Mouse (Mus musculus): ENCODE data around the gene Slc34a3. TPM values are rescaled to one million over a fixed set of nuclear protein-coding genes. Genes with fewer than 3 reads are reported as not detected.

Slc34a3 gene
- polyA plus RNA-seq, 1 experiment from 2014 or later: not detected

- no peak within 1 kb of the TSS for H3K4me2 ChIP-seq
- peaks cover 15% of the 10 kb centered on the region for H3K4me1 ChIP-seq (replicated peaks)
- H3K9me3 ChIP-seq (replicated peaks): no peaks in the 10 kb centered on the region
- H3K36me3 ChIP-seq: peaks cover 58% of the 10 kb centered on the region
- no peak within 1 kb of the TSS for H3K9ac ChIP-seq
- no peak within 1 kb of the TSS for H3K4me3 ChIP-seq (replicated peaks)
- H3K27me3 ChIP-seq: peaks cover 30% of the 10 kb centered on the region
- DNase-seq (no peak), ATAC-seq (ENCODE audit: low read depth) (no peak)
- WGBS (ENCODE audit: insufficient replicate concordance): 83% methylated on average over 10 of the region's 10 CpGs
- no peak within 1 kb of the TSS for H3K27ac ChIP-seq
Measured at GRCm38 (mm10) chr2:25246183-25247072, 12.3 kb upstream of the Slc34a3 start, which contains the start of gene AL732309.1. TSS of gene AL732309.1 (minus strand) at chr2:25246863.

- ATAC-seq (ENCODE audit: low read depth) (no peak), DNase-seq (no peak)
- peaks cover 37% of the 10 kb centered on the region for H3K27me3 ChIP-seq
- no peaks in the 10 kb centered on the region for H3K9me3 ChIP-seq (replicated peaks)
- H3K36me3 ChIP-seq: peaks cover 35% of the 10 kb centered on the region
- no peak overlapping the region for H3K27ac ChIP-seq
- WGBS (ENCODE audit: insufficient replicate concordance): 80% methylated on average over 4 of the region's 4 CpGs
- H3K9ac ChIP-seq: no peak overlapping the region
- no peak overlapping the region for H3K4me2 ChIP-seq
- H3K4me3 ChIP-seq (replicated peaks): no peak overlapping the region
- peaks cover 28% of the 10 kb centered on the region for H3K4me1 ChIP-seq (replicated peaks)
Measured at GRCm38 (mm10) chr2:25244144-25244543, 10.0 kb upstream of the Slc34a3 start.

GRCm38 (mm10) chr2:25243342-25243741 lies 9.2 kb upstream of the Slc34a3 start:
- no peaks in the 10 kb centered on the region for H3K9me3 ChIP-seq (replicated peaks)
- 69% methylated on average over 8 of the region's 8 CpGs for WGBS (ENCODE audit: insufficient replicate concordance)
- H3K36me3 ChIP-seq: peaks cover 27% of the 10 kb centered on the region
- H3K27me3 ChIP-seq: peaks cover 37% of the 10 kb centered on the region
- no peak overlapping the region for H3K4me3 ChIP-seq (replicated peaks)
- no peak overlapping the region for H3K27ac ChIP-seq
- DNase-seq: no peak
- no peak overlapping the region for H3K9ac ChIP-seq
- peaks cover 28% of the 10 kb centered on the region for H3K4me1 ChIP-seq (replicated peaks)
- ATAC-seq (ENCODE audit: low read depth): no peak
- H3K4me2 ChIP-seq: no peak overlapping the region

- WGBS (ENCODE audit: insufficient replicate concordance): under 1% methylated on average over 57 of the region's 59 CpGs
- Histone ChIP-seq H3K4me2 (peak within 1 kb of the TSS; percentile 84), H3K9ac (peak within 1 kb of the TSS; percentile 65), H3K27me3 (peaks cover 37% of the 10 kb centered on the region), H3K9me3 (replicated peaks) (no peaks in the 10 kb centered on the region), H3K36me3 (peaks cover 14% of the 10 kb centered on the region), H3K4me1 (replicated peaks) (peaks cover 28% of the 10 kb centered on the region), H3K27ac (no peak within 1 kb of the TSS), H3K4me3 (replicated peaks) (peak within 1 kb of the TSS; percentile 57)
- ATAC-seq (ENCODE audit: low read depth) (no peak), DNase-seq (no peak)
Measured at GRCm38 (mm10) chr2:25242101-25242506, 7.9 kb upstream of the Slc34a3 start, which contains the start of the genes Rnf208 and Cysrt1. TSS of gene Rnf208 (plus strand) at chr2:25242255. TSS of gene Cysrt1 (minus strand) at chr2:25242452.

GRCm38 (mm10) chr2:25241438-25241775 lies 7.2 kb upstream of the Slc34a3 start:
- Histone ChIP-seq H3K4me3 (replicated peaks) (peak overlapping the region; percentile 57), H3K4me1 (replicated peaks) (peaks cover 32% of the 10 kb centered on the region), H3K27ac (no peak overlapping the region), H3K4me2 (peak overlapping the region; percentile 84), H3K36me3 (peaks cover 8% of the 10 kb centered on the region), H3K9ac (peak overlapping the region; percentile 65; the same call in 1 of the 2 replicates), H3K9me3 (replicated peaks) (no peaks in the 10 kb centered on the region), H3K27me3 (peaks cover 37% of the 10 kb centered on the region)
- WGBS (ENCODE audit: insufficient replicate concordance): 12% methylated on average over 6 of the region's 6 CpGs
- ATAC-seq (ENCODE audit: low read depth): peak; percentile 22
- no peak for DNase-seq

GRCm38 (mm10) chr2:25240723-25241437 lies 6.7 kb upstream of the Slc34a3 start:
- DNase-seq: peak; percentile 60
- 2% methylated on average over 29 of the region's 29 CpGs for WGBS (ENCODE audit: insufficient replicate concordance)
- Histone ChIP-seq H3K4me3 (replicated peaks) (peak overlapping the region; percentile 57), H3K27me3 (peaks cover 41% of the 10 kb centered on the region), H3K36me3 (peaks cover 3% of the 10 kb centered on the region), H3K9me3 (replicated peaks) (no peaks in the 10 kb centered on the region), H3K9ac (peak overlapping the region; percentile 57), H3K27ac (no peak overlapping the region), H3K4me2 (peak overlapping the region; percentile 84), H3K4me1 (replicated peaks) (peaks cover 37% of the 10 kb centered on the region)
- ATAC-seq (ENCODE audit: low read depth): peak; percentile 73

GRCm38 (mm10) chr2:25240310-25240709 lies 6.1 kb upstream of the Slc34a3 start:
- no peaks in the 10 kb centered on the region for H3K36me3 ChIP-seq
- peaks cover 37% of the 10 kb centered on the region for H3K4me1 ChIP-seq (replicated peaks)
- H3K4me2 ChIP-seq: peak overlapping the region; percentile 84
- H3K4me3 ChIP-seq (replicated peaks): peak overlapping the region; percentile 57
- no peak overlapping the region for H3K27ac ChIP-seq
- H3K9ac ChIP-seq: peak overlapping the region; percentile 57
- DNase-seq (no peak), ATAC-seq (ENCODE audit: low read depth) (no peak)
- H3K27me3 ChIP-seq: peaks cover 43% of the 10 kb centered on the region
- WGBS (ENCODE audit: insufficient replicate concordance): 41% methylated on average over 8 of the region's 8 CpGs
- no peaks in the 10 kb centered on the region for H3K9me3 ChIP-seq (replicated peaks)

GRCm38 (mm10) chr2:25239766-25240165 lies 5.6 kb upstream of the Slc34a3 start:
- Histone ChIP-seq H3K27ac (no peak overlapping the region), H3K36me3 (no peaks in the 10 kb centered on the region), H3K4me2 (no peak overlapping the region), H3K4me1 (replicated peaks) (peaks cover 37% of the 10 kb centered on the region), H3K9ac (no peak overlapping the region), H3K27me3 (peaks cover 43% of the 10 kb centered on the region), H3K9me3 (replicated peaks) (no peaks in the 10 kb centered on the region), H3K4me3 (replicated peaks) (no peak overlapping the region)
- WGBS (ENCODE audit: insufficient replicate concordance): 79% methylated on average over 3 of the region's 3 CpGs
- DNase-seq: no peak
- no peak for ATAC-seq (ENCODE audit: low read depth)

DNA sequence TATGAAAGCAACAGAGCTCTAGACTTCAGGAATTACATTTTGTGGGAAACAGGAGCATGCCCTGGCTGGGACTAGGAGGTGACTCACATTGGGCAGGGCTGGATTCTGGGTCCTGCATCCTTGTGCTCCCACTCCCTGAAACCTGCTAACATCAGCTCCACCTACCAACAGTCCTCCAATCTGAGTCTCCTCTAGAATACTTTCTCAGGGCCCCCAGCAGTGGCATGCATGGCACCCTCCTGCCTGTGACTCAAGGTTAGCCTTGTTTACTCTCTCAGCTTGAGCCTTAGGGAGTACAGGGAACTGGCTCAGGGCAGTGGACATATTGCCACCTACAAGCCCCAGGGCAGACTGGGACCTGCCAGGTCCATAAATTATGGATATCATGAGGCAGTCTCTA lies 3.9 kb upstream of the Slc34a3 start:
- Histone ChIP-seq H3K4me1 (replicated peaks) (peaks cover 51% of the 10 kb centered on the region), H3K9ac (no peak overlapping the region), H3K9me3 (replicated peaks) (no peaks in the 10 kb centered on the region), H3K27ac (no peak overlapping the region), H3K36me3 (no peaks in the 10 kb centered on the region), H3K4me3 (replicated peaks) (no peak overlapping the region), H3K27me3 (peaks cover 30% of the 10 kb centered on the region), H3K4me2 (no peak overlapping the region)
- ATAC-seq (ENCODE audit: low read depth) (no peak), DNase-seq (no peak)

GRCm38 (mm10) chr2:25237522-25237921 lies 3.4 kb upstream of the Slc34a3 start:
- Histone ChIP-seq H3K4me2 (no peak overlapping the region), H3K9me3 (replicated peaks) (no peaks in the 10 kb centered on the region), H3K36me3 (no peaks in the 10 kb centered on the region), H3K4me3 (replicated peaks) (no peak overlapping the region), H3K27ac (no peak overlapping the region), H3K27me3 (peaks cover 24% of the 10 kb centered on the region), H3K9ac (no peak overlapping the region), H3K4me1 (replicated peaks) (peaks cover 53% of the 10 kb centered on the region)
- no peak for ATAC-seq (ENCODE audit: low read depth)
- DNase-seq: no peak
- WGBS (ENCODE audit: insufficient replicate concordance): 52% methylated on average over 4 of the region's 4 CpGs

- DNase-seq (no peak), ATAC-seq (ENCODE audit: low read depth) (no peak)
- H3K4me1 ChIP-seq (replicated peaks): peaks cover 44% of the 10 kb centered on the region
- H3K27me3 ChIP-seq: peaks cover 15% of the 10 kb centered on the region
- H3K9ac ChIP-seq: no peak within 1 kb of the TSS; the same call in 1 of the 2 replicates
- no peak within 1 kb of the TSS for H3K4me3 ChIP-seq (replicated peaks)
- H3K27ac ChIP-seq: no peak within 1 kb of the TSS
- WGBS (ENCODE audit: insufficient replicate concordance): 29% methylated on average over 8 of the region's 8 CpGs
- no peaks in the 10 kb centered on the region for H3K36me3 ChIP-seq
- H3K9me3 ChIP-seq (replicated peaks): no peaks in the 10 kb centered on the region
- H3K4me2 ChIP-seq: no peak within 1 kb of the TSS
Measured at GRCm38 (mm10) chr2:25236614-25237013, 2.5 kb upstream of the Slc34a3 start, which contains the start of gene Rnf224. TSS of gene Rnf224 (minus strand) at chr2:25236787.
